Mouse (Mus musculus) liver, embryonic 14 days (tissue): ENCODE measurements around the gene Rev3l. TPM values are rescaled to one million over a fixed set of nuclear protein-coding genes. Genes with fewer than 3 reads are reported as not detected.

ENCODE experiments used
- polyA plus RNA-seq: library from polyadenylated mRNA; depleted of rRNA; stranded (reverse); fragments of >200 nt; gene quantifications from 2 replicates; pipeline ENCODE4 v1.2.3, GENCODE M21; 2012; rRNA removed

The Rev3l gene
- 9.8 and 10.9 TPM in 2 replicates for polyA plus RNA-seq

GRCm38 (mm10) chr10:39731736-39732265 is at the start of gene Rev3l:
Gene Rev3l (plus strand): TSS chr10:39732118.

GRCm38 (mm10) chr10:39898874-39899371 is 167.0 kb downstream of the Rev3l start, which contains the start of gene Mfsd4b4:
Gene Mfsd4b4 (minus strand): TSS chr10:39899238.

Other genes starting within 250 kb of the Rev3l start
- 0.98 and 1.2 TPM in 2 replicates for gene Traf3ip2, start 119.2 kb upstream of the Rev3l start, polyA plus RNA-seq
- gene Mfsd4b4, start 167.1 kb downstream of the Rev3l start, polyA plus RNA-seq = 2.0 and 2.2 TPM in 2 replicates
- gene Mfsd4b2, start 194.8 kb downstream of the Rev3l start, polyA plus RNA-seq = 0.01 and 0.02 TPM in 2 replicates
- gene Mfsd4b3, start 228.0 kb downstream of the Rev3l start, polyA plus RNA-seq = 1.1 and 1.4 TPM in 2 replicates